7 mouse cellular contexts compared by ENCODE assay signal in the genomic region with DNA sequence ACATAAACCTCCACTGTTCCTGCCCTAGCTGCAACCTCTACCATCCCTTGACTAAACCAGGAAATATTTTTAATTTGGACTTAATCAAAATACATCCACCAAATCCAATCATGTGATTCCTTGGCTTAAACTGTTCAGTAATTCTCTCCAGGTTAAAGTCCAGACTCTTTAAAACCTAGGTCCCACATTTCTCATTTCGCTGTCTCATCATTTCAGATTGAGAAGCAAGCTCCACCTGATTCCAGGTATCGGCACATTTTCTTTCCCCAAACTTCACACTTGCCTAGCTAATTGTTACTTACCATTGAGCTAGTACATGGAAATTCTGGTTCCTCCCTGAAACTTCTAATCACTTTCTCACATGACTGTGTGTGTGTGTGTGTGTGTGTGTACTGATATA. TPM values are rescaled to one million over a fixed set of nuclear protein-coding genes. Genes with fewer than 3 reads are reported as not detected.
DNase-seq lines count a peak whose midpoint lies in the region; ATAC-seq and TF ChIP-seq lines count a peak whose summit lies in the region.

No protein-coding gene starts in this region.

- peaks cover 53% of the 10 kb centered on the region for H3K4me1 ChIP-seq in megakaryocyte, embryonic 14.5 days
- peaks cover 3% of the 10 kb centered on the region; the same call in 1 of the 2 replicates for H3K4me1 ChIP-seq in hindbrain, embryonic 11.5 days (replicated peaks; ENCODE audit: control insufficient read depth, insufficient read depth, low read length)
- H3K4me1 ChIP-seq in liver, embryonic 14.5 days (replicated peaks; ENCODE audit: control insufficient read depth in 2 of 2, insufficient read depth in 2 of 2, low read length in 1 of 2): peaks cover 13 to 16% of the 10 kb centered on the region in 2 experiments

- H3K4me3 ChIP-seq in megakaryocyte, embryonic 14.5 days (replicated peaks): peak overlapping the region; percentile 23
- H3K4me3 ChIP-seq in hindbrain, embryonic 11.5 days (ENCODE audit: low read depth, low read length): no peak overlapping the region
- H3K4me3 ChIP-seq in liver, embryonic 14.5 days (ENCODE audit: insufficient read depth in 1 of 2, low read depth in 2 of 2, low read length in 2 of 2): peak overlapping the region in 1 of 2 experiments; percentile 18; a peak in 2 of 4 replicates

- TF ChIP-seq CTCF in liver, embryonic 14.5 days (IDR thresholded peaks at IDR 0.05; ENCODE audit: low read depth): no peak

- H3K27ac ChIP-seq in hindbrain, embryonic 11.5 days (ENCODE audit: low read depth, low read length): no peak overlapping the region
- no peak overlapping the region for H3K27ac ChIP-seq in liver, embryonic 14.5 days

- peaks cover 41% of the 10 kb centered on the region for H3K36me3 ChIP-seq in megakaryocyte, embryonic 14.5 days (replicated peaks; ENCODE audit: low read length)
- H3K36me3 ChIP-seq in hindbrain, embryonic 11.5 days (ENCODE audit: control insufficient read depth, insufficient read depth, low read length): 0 out of 2 replicates have a peak, but pooled peaks cover 2% of the 10 kb centered on the region
- H3K36me3 ChIP-seq in liver, embryonic 14.5 days (replicated peaks; ENCODE audit: control insufficient read depth, insufficient read depth, low read depth): peaks cover 5% of the 10 kb centered on the region

- WGBS in hindbrain, embryonic 11.5 days: 94% methylated on average over 2 of the region's 2 CpGs
- WGBS in liver, embryonic 14.5 days (ENCODE audit: insufficient replicate concordance): 84% methylated on average over 2 of the region's 2 CpGs

- no peak for ATAC-seq in megakaryocyte, adult 5-6 weeks (ENCODE audit: poor library complexity, severe bottlenecking)
- no peak for ATAC-seq in hindbrain, embryonic 11.5 days (ENCODE audit: low FRiP score)
- ATAC-seq in liver, embryonic 14.5 days (ENCODE audit: insufficient read depth): no peak

- no peaks in the 10 kb centered on the region for H3K27me3 ChIP-seq in megakaryocyte, embryonic 14.5 days (replicated peaks)
- no peaks in the 10 kb centered on the region for H3K27me3 ChIP-seq in hindbrain, embryonic 11.5 days (ENCODE audit: control insufficient read depth, insufficient read depth, low read length)
- H3K27me3 ChIP-seq in liver, embryonic 14.5 days (ENCODE audit: control insufficient read depth, insufficient read depth, low read length): no peaks in the 10 kb centered on the region

- no peaks in the 10 kb centered on the region for H3K9me3 ChIP-seq in megakaryocyte, embryonic 14.5 days
- no peaks in the 10 kb centered on the region for H3K9me3 ChIP-seq in hindbrain, embryonic 11.5 days (ENCODE audit: control insufficient read depth, low read length)
- no peaks in the 10 kb centered on the region for H3K9me3 ChIP-seq in liver, embryonic 14.5 days (ENCODE audit: control insufficient read depth, low read length)

- H3K4me2 ChIP-seq in hindbrain, embryonic 11.5 days (replicated peaks; ENCODE audit: low read depth, low read length): 0 out of 2 replicates have a peak overlapping the region, but pooled peaks have one; percentile 2
- H3K4me2 ChIP-seq in liver, embryonic 14.5 days (ENCODE audit: low read depth): peak overlapping the region; percentile 84

- H3K9ac ChIP-seq in hindbrain, embryonic 11.5 days (ENCODE audit: low read depth, low read length): no peak overlapping the region
- no peak overlapping the region for H3K9ac ChIP-seq in liver, embryonic 14.5 days (replicated peaks)

- no peak for DNase-seq in hindbrain, embryonic 11.5 days (ENCODE audit: low spot score)
- DNase-seq in liver, embryonic 14.5 days (ENCODE audit: low read depth in 3 of 3, low spot score in 3 of 3): no peak
- no peak for DNase-seq in layer of hippocampus, postnatal 10 days (ENCODE audit: low spot score in 2 of 2)
- DNase-seq in gastrocnemius, adult 18-20 months (ENCODE audit: low spot score): no peak
- DNase-seq in T-cell, adult 2 months (ENCODE audit: low spot score): no peak

- TF ChIP-seq EP300 in liver, embryonic 14.5 days (IDR thresholded peaks at IDR 0.05; ENCODE audit: low read depth): 0 out of 2 replicates have a peak, but pooled peaks have one; percentile 14

RNA-seq across cellular contexts. Expression of a gene that starts 2.1 kb away (rescaled TPM):
- 135 and 303 TPM in 2 replicates for polyA plus RNA-seq in megakaryocyte, embryonic 14.5 days (2012; ENCODE audit: insufficient read depth, low replicate concordance)
- total RNA-seq in megakaryocyte, adult 5-6 weeks (2015): 465 and 471 TPM in 2 replicates
- 733 and 897 TPM in 2 replicates for total RNA-seq in megakaryocyte, adult 5-6 weeks (2017)
- polyA plus RNA-seq in hindbrain, embryonic 11.5 days (2014; fragmentation: Nextera tagmentation; extraction: Ambion mirVana): 600 and 609 TPM in 2 replicates
- 176 and 194 TPM in 2 replicates for polyA plus RNA-seq in liver, embryonic 14.5 days (2012; rRNA removed)
- polyA plus RNA-seq in liver, embryonic 14.5 days (2014; fragmentation: Nextera tagmentation; extraction: Ambion mirVana): 275 and 295 TPM in 2 replicates
- 100 to 1,000 TPM; 537 to 556 TPM for total RNA-seq in layer of hippocampus, postnatal 10 days (2021)
- total RNA-seq in gastrocnemius, adult 18-20 months (2021): 100 to 1,000 TPM; 182 to 198 TPM

RNA-seq across cellular contexts. Expression of a gene that starts 21.7 kb away (rescaled TPM):
- polyA plus RNA-seq in megakaryocyte, embryonic 14.5 days (2012; ENCODE audit: insufficient read depth, low replicate concordance): 2.1 and 5.4 TPM in 2 replicates
- 95.7 and 101 TPM in 2 replicates for total RNA-seq in megakaryocyte, adult 5-6 weeks (2015)
- 225 and 236 TPM in 2 replicates for total RNA-seq in megakaryocyte, adult 5-6 weeks (2017)
- 270 and 283 TPM in 2 replicates for polyA plus RNA-seq in hindbrain, embryonic 11.5 days (2014; fragmentation: Nextera tagmentation; extraction: Ambion mirVana)
- polyA plus RNA-seq in liver, embryonic 14.5 days (2012; rRNA removed): 19.2 and 38.1 TPM in 2 replicates
- polyA plus RNA-seq in liver, embryonic 14.5 days (2014; fragmentation: Nextera tagmentation; extraction: Ambion mirVana): 61.5 and 66.6 TPM in 2 replicates
- total RNA-seq in layer of hippocampus, postnatal 10 days (2021): 10 to 100 TPM; 74.0 to 74.6 TPM
- total RNA-seq in gastrocnemius, adult 18-20 months (2021): 10 to 100 TPM in 1 of 2 experiments, 1 to 10 TPM in 1; 9.1 to 10.6 TPM

RNA-seq across cellular contexts. Expression of a gene that starts 35.9 kb away (rescaled TPM):
- 13.8 TPM in 1 of 2 replicates, not detected in the other for polyA plus RNA-seq in megakaryocyte, embryonic 14.5 days (2012; ENCODE audit: insufficient read depth, low replicate concordance)
- 556 and 644 TPM in 2 replicates for total RNA-seq in megakaryocyte, adult 5-6 weeks (2015)
- 344 and 395 TPM in 2 replicates for total RNA-seq in megakaryocyte, adult 5-6 weeks (2017)
- 985 and 989 TPM in 2 replicates for polyA plus RNA-seq in hindbrain, embryonic 11.5 days (2014; fragmentation: Nextera tagmentation; extraction: Ambion mirVana)
- 127 and 234 TPM in 2 replicates for polyA plus RNA-seq in liver, embryonic 14.5 days (2012; rRNA removed)
- polyA plus RNA-seq in liver, embryonic 14.5 days (2014; fragmentation: Nextera tagmentation; extraction: Ambion mirVana): 862 and 916 TPM in 2 replicates
- total RNA-seq in layer of hippocampus, postnatal 10 days (2021): 100 to 1,000 TPM; 174 to 189 TPM
- total RNA-seq in gastrocnemius, adult 18-20 months (2021): 100 to 1,000 TPM; 267 to 272 TPM

RNA-seq across cellular contexts. Expression of a gene that starts 53.0 kb away (rescaled TPM):
- polyA plus RNA-seq in megakaryocyte, embryonic 14.5 days (2012; ENCODE audit: insufficient read depth, low replicate concordance): 0.31 and 2.6 TPM in 2 replicates
- 2.7 and 3.3 TPM in 2 replicates for total RNA-seq in megakaryocyte, adult 5-6 weeks (2015)
- total RNA-seq in megakaryocyte, adult 5-6 weeks (2017): 2.6 and 4.3 TPM in 2 replicates
- 2.8 and 2.9 TPM in 2 replicates for polyA plus RNA-seq in hindbrain, embryonic 11.5 days (2014; fragmentation: Nextera tagmentation; extraction: Ambion mirVana)
- 1.9 and 2.1 TPM in 2 replicates for polyA plus RNA-seq in liver, embryonic 14.5 days (2012; rRNA removed)
- polyA plus RNA-seq in liver, embryonic 14.5 days (2014; fragmentation: Nextera tagmentation; extraction: Ambion mirVana): 1.9 and 2.0 TPM in 2 replicates
- total RNA-seq in layer of hippocampus, postnatal 10 days (2021): 1 to 10 TPM; 3.0 to 3.3 TPM
- total RNA-seq in gastrocnemius, adult 18-20 months (2021): 1 to 10 TPM; 1.3 to 1.7 TPM

RNA-seq across cellular contexts. Expression of a gene that starts 58.8 kb away (rescaled TPM):
- polyA plus RNA-seq in megakaryocyte, embryonic 14.5 days (2012; ENCODE audit: insufficient read depth, low replicate concordance): 0.18 TPM in 1 of 2 replicates, not detected in the other
- 8.1 and 10.9 TPM in 2 replicates for total RNA-seq in megakaryocyte, adult 5-6 weeks (2015)
- 5.2 and 6.4 TPM in 2 replicates for total RNA-seq in megakaryocyte, adult 5-6 weeks (2017)
- 23.3 and 30.9 TPM in 2 replicates for polyA plus RNA-seq in hindbrain, embryonic 11.5 days (2014; fragmentation: Nextera tagmentation; extraction: Ambion mirVana)
- polyA plus RNA-seq in liver, embryonic 14.5 days (2012; rRNA removed): 7.0 and 8.5 TPM in 2 replicates
- polyA plus RNA-seq in liver, embryonic 14.5 days (2014; fragmentation: Nextera tagmentation; extraction: Ambion mirVana): 4.1 and 5.9 TPM in 2 replicates
- 10 to 100 TPM; 17.3 to 20.7 TPM for total RNA-seq in layer of hippocampus, postnatal 10 days (2021)
- 10 to 100 TPM; 33.3 to 34.9 TPM for total RNA-seq in gastrocnemius, adult 18-20 months (2021)

Comparison
In these comparisons a context has a peak if more than half of its experiments do, and no peak if none do; other contexts are left out.
1. RNA of a gene that starts 21.7 kb away (total RNA-seq): 95.7 to 236 TPM in megakaryocyte, adult 5-6 weeks and 74.0 to 74.6 TPM in layer of hippocampus, postnatal 10 days; 9.1 to 10.6 TPM in gastrocnemius, adult 18-20 months; every median in the first group is over 4 times any median in the second.